Mouse (Mus musculus) brain, embryonic 14.5 days (tissue): ENCODE results near the gene Rab13.
A peak's percentile ranks its signal among the peaks of the same experiment; 100 is the strongest.

ENCODE experiments used
- CTCF ChIP-seq: fragments of 200-500 bp; IDR thresholded peaks from 2 replicates; pipeline ENCODE4 v1.5.1; 2012; ENCODE audit warnings: inconsistent platforms, mild to moderate bottlenecking, moderate library complexity, borderline replicate concordance; ENCODE audit not compliant: insufficient read depth, insufficient read length; ENCODE audit errors: extremely low read depth
- POLR2A ChIP-seq: fragments of 200-500 bp; IDR thresholded peaks from 2 replicates; pipeline ENCODE4 v1.6.1; 2012; ENCODE audit warnings: mild to moderate bottlenecking, inconsistent platforms, borderline replicate concordance; ENCODE audit not compliant: poor library complexity, insufficient read depth, insufficient read length, severe bottlenecking; ENCODE audit errors: extremely low read depth

- TF ChIP-seq POLR2A (peak; percentile 35; the same call in 1 of the 2 replicates), CTCF (no peak)
These were observed 34.7 kb downstream of the Rab13 start, which contains the start of gene Slc39a1 for GRCm38 (mm10) chr3:90247960-90248745.
